Mouse (Mus musculus): ENCODE measurements around the gene Dhx32. TPM values are rescaled to one million over a fixed set of nuclear protein-coding genes. Genes with fewer than 3 reads are reported as not detected.

The Dhx32 gene
- polyA plus RNA-seq, 1 experiment from 2014 or later, result 38.4 TPM

DNA sequence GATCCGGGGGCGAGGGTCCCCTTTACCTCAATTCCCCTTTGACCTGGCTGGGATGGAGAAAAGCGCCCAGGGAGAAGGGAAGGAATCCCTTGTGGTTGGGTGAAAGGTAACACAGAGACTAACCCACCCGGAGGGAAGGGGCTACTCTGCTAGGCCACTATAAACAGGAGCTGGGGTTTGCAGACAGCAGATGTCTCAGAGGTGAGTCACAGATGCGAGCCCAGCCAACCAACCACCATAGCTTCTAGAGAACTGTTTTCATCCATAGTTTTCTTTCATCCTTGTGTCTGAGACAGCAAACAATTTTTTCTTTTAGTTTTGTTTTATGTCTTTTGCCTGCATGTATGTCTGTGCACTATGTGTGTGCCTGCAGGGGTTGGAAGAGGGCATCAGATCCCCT lies 17.4 kb upstream of the Dhx32 start:
- H3K9me3 ChIP-seq (ENCODE audit: control insufficient read depth, low read length), result no peaks in the 10 kb centered on the region
- DNase-seq (ENCODE audit: low spot score) (no peak), ATAC-seq (ENCODE audit: low FRiP score) (no peak)
- H3K9ac ChIP-seq, result no peak overlapping the region
- H3K4me2 ChIP-seq (replicated peaks), result no peak overlapping the region
- no peak overlapping the region for H3K27ac ChIP-seq
- 78% methylated on average over 5 of the region's 5 CpGs for WGBS
- H3K4me1 ChIP-seq (replicated peaks; ENCODE audit: control insufficient read depth, insufficient read depth, low read length), result no peaks in the 10 kb centered on the region
- H3K4me3 ChIP-seq (replicated peaks; ENCODE audit: low read length), result no peak overlapping the region
- H3K36me3 ChIP-seq (replicated peaks; ENCODE audit: control insufficient read depth, insufficient read depth), result no peaks in the 10 kb centered on the region
- no peaks in the 10 kb centered on the region for H3K27me3 ChIP-seq (ENCODE audit: control insufficient read depth, insufficient read depth, low read length)

DNA sequence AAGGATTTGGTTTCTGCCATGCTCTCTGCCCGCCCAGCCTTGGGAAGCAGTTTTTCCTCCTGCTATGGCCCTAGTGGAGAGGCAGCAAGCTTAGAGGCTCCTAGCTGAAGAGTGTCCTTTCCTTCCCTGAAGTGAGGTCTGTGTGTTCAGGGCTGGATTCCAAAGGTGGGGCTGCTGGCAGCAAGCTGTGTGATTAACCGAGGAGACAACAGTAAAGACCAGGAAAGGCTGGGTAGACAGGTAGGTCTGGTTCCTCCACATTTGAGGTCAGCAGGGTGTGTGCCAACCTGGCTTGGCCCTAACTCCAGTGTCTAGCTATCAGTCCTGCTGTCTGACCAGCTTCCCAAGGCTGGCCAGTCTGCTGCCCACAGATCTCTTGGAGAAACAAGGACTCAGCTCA lies 12.2 kb upstream of the Dhx32 start:
- DNase-seq (ENCODE audit: low spot score) (no peak), ATAC-seq (ENCODE audit: low FRiP score) (no peak)
- Histone ChIP-seq H3K4me3 (replicated peaks; ENCODE audit: low read length) (no peak overlapping the region), H3K4me1 (replicated peaks; ENCODE audit: control insufficient read depth, insufficient read depth, low read length) (no peaks in the 10 kb centered on the region), H3K27ac (no peak overlapping the region), H3K9ac (no peak overlapping the region), H3K9me3 (ENCODE audit: control insufficient read depth, low read length) (no peaks in the 10 kb centered on the region), H3K27me3 (ENCODE audit: control insufficient read depth, insufficient read depth, low read length) (no peaks in the 10 kb centered on the region), H3K36me3 (replicated peaks; ENCODE audit: control insufficient read depth, insufficient read depth) (no peaks in the 10 kb centered on the region), H3K4me2 (replicated peaks) (no peak overlapping the region)
- WGBS, result 92% methylated on average over 2 of the region's 2 CpGs

DNA sequence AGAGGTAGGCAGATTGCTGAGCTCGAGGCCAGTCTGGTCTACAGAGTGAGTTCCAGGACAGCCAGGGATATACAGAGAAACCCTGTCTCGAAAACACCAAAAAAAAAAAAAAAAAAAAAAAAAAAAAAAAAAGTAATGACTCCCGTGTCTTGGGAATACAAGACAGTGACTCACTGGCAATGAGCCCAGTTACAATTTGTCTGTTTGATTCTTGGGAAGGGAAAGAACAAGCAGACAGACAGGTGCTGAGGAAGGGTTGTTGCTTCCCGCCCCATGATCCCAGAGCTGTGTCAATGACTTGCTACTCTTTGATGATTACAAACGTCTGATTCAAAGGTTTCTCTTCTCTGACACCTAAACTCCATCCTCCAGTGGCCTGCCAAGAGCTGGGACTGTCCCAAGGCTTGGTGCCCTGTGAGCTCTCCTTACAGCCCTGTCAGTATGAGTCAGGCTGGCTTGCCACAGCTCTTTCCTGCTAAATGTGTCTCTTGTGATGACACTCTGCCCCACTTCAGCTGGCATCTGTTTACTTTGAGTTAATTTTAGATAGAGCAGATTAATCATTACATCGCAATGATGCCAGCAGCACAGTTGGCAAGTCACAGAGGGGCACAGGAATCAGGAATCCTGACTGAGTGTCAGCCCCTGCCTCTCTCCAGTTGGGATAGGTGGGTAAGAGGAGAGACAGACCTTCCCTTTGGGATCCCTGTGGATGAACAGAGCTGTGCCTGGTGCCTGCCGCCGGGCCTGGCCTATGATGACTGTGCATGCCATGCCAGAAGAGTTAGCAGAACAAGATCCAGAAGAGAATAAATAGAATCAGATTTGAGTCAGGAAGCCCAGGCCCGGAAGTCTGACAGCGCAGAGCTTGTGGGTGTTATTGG lies 11.0 kb upstream of the Dhx32 start:
- Histone ChIP-seq H3K27ac (no peak overlapping the region), H3K36me3 (replicated peaks; ENCODE audit: control insufficient read depth, insufficient read depth) (no peaks in the 10 kb centered on the region), H3K4me1 (replicated peaks; ENCODE audit: control insufficient read depth, insufficient read depth, low read length) (no peaks in the 10 kb centered on the region), H3K4me3 (replicated peaks; ENCODE audit: low read length) (no peak overlapping the region), H3K9me3 (ENCODE audit: control insufficient read depth, low read length) (no peaks in the 10 kb centered on the region), H3K9ac (no peak overlapping the region), H3K27me3 (ENCODE audit: control insufficient read depth, insufficient read depth, low read length) (no peaks in the 10 kb centered on the region), H3K4me2 (replicated peaks) (no peak overlapping the region)
- WGBS, result 66% methylated on average over 10 of the region's 10 CpGs
- ATAC-seq (ENCODE audit: low FRiP score) (no peak), DNase-seq (ENCODE audit: low spot score) (peak; percentile 50)

DNA sequence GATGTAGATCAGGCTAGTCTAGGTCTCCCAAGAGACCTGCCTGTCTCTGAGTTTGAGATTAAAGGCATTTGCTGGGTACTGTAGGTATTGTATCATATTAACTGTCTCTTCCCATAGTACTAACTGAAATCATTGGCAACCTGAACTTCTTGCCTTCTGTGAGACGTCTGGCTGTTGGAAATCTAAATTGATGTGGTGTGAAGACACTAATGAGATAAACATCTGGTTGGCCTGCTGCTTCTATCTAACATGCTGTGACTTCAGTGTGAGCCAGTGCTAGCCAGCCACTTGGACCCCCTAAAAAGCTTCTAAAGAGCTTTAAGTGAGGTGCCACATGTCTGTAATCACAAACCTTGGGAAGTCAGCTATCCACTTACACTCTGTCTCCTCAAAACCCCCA lies 10.2 kb upstream of the Dhx32 start:
- WGBS, result 39% methylated on average over 1 of the region's 1 CpGs
- Histone ChIP-seq H3K4me3 (replicated peaks; ENCODE audit: low read length) (no peak overlapping the region), H3K27me3 (ENCODE audit: control insufficient read depth, insufficient read depth, low read length) (no peaks in the 10 kb centered on the region), H3K9me3 (ENCODE audit: control insufficient read depth, low read length) (no peaks in the 10 kb centered on the region), H3K9ac (no peak overlapping the region), H3K4me1 (replicated peaks; ENCODE audit: control insufficient read depth, insufficient read depth, low read length) (no peaks in the 10 kb centered on the region), H3K27ac (no peak overlapping the region), H3K4me2 (replicated peaks) (no peak overlapping the region), H3K36me3 (replicated peaks; ENCODE audit: control insufficient read depth, insufficient read depth) (no peaks in the 10 kb centered on the region)
- DNase-seq (ENCODE audit: low spot score), result no peak
- no peak for ATAC-seq (ENCODE audit: low FRiP score)

DNA sequence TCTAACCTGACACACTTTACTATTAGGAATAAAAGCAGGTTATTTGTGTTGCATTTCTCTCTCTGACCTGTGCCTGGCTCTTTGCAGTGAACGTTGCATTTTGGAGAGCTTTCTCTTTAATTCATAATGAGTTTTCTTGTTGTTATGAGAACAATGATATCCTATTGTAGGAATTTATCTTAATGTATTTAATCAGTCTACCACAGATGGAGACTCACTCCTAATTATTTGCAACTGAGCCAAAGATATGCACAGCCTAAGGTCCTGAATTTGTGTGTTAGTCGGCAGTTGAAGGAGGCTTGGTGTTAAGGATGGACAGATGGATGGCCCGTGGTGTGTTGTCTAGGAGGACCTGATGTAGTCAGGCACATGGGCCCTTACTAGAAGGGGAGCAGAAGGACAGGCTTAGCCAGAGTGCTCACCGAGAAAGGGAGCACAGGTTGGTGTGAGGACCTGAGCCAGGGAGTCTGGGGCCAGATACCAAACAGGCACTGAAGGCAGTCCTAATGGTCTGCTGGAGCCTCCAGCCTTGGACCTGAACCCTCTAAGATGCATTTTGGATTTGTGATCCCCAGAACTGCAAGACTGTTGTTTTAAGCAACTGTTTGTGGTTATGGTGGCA lies 8.2 kb upstream of the Dhx32 start:
- Histone ChIP-seq H3K9ac (no peak overlapping the region), H3K4me3 (replicated peaks; ENCODE audit: low read length) (no peak overlapping the region), H3K27ac (no peak overlapping the region), H3K4me2 (replicated peaks) (no peak overlapping the region), H3K4me1 (replicated peaks; ENCODE audit: control insufficient read depth, insufficient read depth, low read length) (no peaks in the 10 kb centered on the region), H3K36me3 (replicated peaks; ENCODE audit: control insufficient read depth, insufficient read depth) (no peaks in the 10 kb centered on the region), H3K27me3 (ENCODE audit: control insufficient read depth, insufficient read depth, low read length) (no peaks in the 10 kb centered on the region), H3K9me3 (ENCODE audit: control insufficient read depth, low read length) (no peaks in the 10 kb centered on the region)
- DNase-seq (ENCODE audit: low spot score), result no peak
- ATAC-seq (ENCODE audit: low FRiP score), result no peak
- WGBS, result 91% methylated on average over 4 of the region's 4 CpGs

DNA sequence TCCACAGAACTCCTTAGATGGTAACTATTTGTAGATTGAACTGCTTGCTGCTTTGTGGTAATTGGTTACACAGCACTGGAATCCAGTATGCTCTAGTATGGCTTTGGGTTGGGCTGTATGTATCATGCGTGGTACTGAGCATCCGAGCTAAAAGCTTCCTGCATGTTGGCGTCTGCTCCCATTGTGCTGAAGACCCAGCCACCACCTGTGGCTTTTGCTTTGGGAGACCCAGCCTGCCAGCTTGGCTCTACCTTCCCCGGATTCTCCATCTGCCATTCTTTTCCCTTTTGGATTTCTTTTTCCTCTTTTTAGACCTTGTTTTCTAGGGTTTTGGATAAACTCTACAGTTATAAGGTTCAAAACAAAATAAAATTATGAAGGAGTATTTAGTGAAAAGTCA lies 7.6 kb upstream of the Dhx32 start:
- Histone ChIP-seq H3K9me3 (ENCODE audit: control insufficient read depth, low read length) (no peaks in the 10 kb centered on the region), H3K4me1 (replicated peaks; ENCODE audit: control insufficient read depth, insufficient read depth, low read length) (no peaks in the 10 kb centered on the region), H3K9ac (no peak overlapping the region), H3K4me3 (replicated peaks; ENCODE audit: low read length) (no peak overlapping the region), H3K36me3 (replicated peaks; ENCODE audit: control insufficient read depth, insufficient read depth) (no peaks in the 10 kb centered on the region), H3K27ac (no peak overlapping the region), H3K4me2 (replicated peaks) (no peak overlapping the region), H3K27me3 (ENCODE audit: control insufficient read depth, insufficient read depth, low read length) (no peaks in the 10 kb centered on the region)
- WGBS, result 89% methylated on average over 4 of the region's 4 CpGs
- no peak for ATAC-seq (ENCODE audit: low FRiP score)
- no peak for DNase-seq (ENCODE audit: low spot score)

DNA sequence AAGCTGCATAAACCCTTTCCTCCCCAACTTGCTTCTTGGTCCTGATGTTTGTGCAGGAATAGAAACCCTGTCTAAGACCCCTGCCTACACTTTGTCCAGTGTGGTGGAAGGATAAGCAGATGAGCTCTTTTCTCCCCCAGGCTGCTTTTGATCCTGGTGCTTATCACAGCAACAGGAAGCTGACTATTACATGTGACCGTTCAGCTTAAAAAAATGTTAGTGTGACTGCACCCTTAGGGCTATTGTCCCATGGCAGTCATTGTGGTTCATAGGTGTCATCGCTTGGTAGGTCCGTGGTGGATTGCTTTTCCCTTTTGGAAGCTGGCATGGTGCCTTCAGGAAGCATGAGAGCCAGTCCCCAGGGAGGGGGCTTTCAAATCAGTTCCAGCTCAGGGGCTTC lies 5.6 kb upstream of the Dhx32 start:
- Histone ChIP-seq H3K4me1 (replicated peaks; ENCODE audit: control insufficient read depth, insufficient read depth, low read length) (no peaks in the 10 kb centered on the region), H3K36me3 (replicated peaks; ENCODE audit: control insufficient read depth, insufficient read depth) (no peaks in the 10 kb centered on the region), H3K9me3 (ENCODE audit: control insufficient read depth, low read length) (no peaks in the 10 kb centered on the region), H3K4me3 (replicated peaks; ENCODE audit: low read length) (no peak overlapping the region), H3K9ac (no peak overlapping the region), H3K27ac (no peak overlapping the region), H3K4me2 (replicated peaks) (no peak overlapping the region), H3K27me3 (ENCODE audit: control insufficient read depth, insufficient read depth, low read length) (no peaks in the 10 kb centered on the region)
- no peak for ATAC-seq (ENCODE audit: low FRiP score)
- WGBS, result 80% methylated on average over 3 of the region's 3 CpGs
- no peak for DNase-seq (ENCODE audit: low spot score)

DNA sequence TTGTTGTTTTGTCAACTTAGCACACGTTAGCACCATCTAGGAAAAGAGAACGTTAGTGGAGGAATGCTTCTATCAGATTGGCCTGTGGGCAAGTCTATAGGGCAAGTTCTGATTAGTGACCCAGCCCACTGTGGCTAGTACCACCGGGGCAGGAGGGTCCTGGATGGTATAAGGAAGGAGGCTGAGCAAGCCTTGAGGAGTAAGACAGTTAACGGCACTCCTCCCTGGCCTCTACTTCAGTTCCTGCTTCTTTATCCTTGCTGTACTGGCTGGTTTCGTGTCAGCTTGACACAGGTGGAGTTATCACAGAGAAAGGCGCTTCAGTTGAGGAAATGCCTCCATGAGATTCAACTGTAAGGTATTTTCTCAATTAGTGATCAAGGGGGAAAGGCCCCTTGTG lies 5.0 kb upstream of the Dhx32 start:
- no peak overlapping the region for H3K4me3 ChIP-seq (replicated peaks; ENCODE audit: low read length)
- no peaks in the 10 kb centered on the region for H3K36me3 ChIP-seq (replicated peaks; ENCODE audit: control insufficient read depth, insufficient read depth)
- no peaks in the 10 kb centered on the region for H3K27me3 ChIP-seq (ENCODE audit: control insufficient read depth, insufficient read depth, low read length)
- DNase-seq (ENCODE audit: low spot score) (no peak), ATAC-seq (ENCODE audit: low FRiP score) (no peak)
- H3K9ac ChIP-seq, result no peak overlapping the region
- WGBS, result 82% methylated on average over 6 of the region's 6 CpGs
- H3K9me3 ChIP-seq (ENCODE audit: control insufficient read depth, low read length), result no peaks in the 10 kb centered on the region
- no peak overlapping the region for H3K27ac ChIP-seq
- H3K4me2 ChIP-seq (replicated peaks), result no peak overlapping the region
- no peaks in the 10 kb centered on the region for H3K4me1 ChIP-seq (replicated peaks; ENCODE audit: control insufficient read depth, insufficient read depth, low read length)

DNA sequence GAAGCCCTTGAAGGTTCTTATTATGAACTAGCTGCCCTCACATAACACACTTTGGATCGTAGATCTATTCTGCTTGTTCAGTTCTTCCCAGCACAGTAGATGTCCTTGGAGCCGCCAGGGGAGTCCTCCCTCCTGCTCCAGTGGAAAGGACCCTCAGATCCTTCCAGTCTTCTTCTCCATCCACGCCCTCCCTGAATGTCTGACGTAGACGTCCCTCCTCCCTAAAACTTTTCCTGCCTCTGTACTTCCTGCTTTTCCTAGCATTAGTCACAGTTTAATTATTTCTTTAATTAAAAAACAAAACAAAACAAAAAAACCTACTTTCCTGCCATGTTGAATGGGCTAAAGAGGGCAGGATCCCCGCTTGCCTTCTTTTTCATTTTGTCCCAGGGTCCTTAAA lies 535 bp downstream of the Dhx32 start:
- Histone ChIP-seq H3K9me3 (ENCODE audit: control insufficient read depth, low read length) (no peaks in the 10 kb centered on the region), H3K4me3 (replicated peaks; ENCODE audit: low read length) (no peak overlapping the region), H3K27me3 (ENCODE audit: control insufficient read depth, insufficient read depth, low read length) (no peaks in the 10 kb centered on the region), H3K4me1 (replicated peaks; ENCODE audit: control insufficient read depth, insufficient read depth, low read length) (no peaks in the 10 kb centered on the region), H3K36me3 (replicated peaks; ENCODE audit: control insufficient read depth, insufficient read depth) (no peaks in the 10 kb centered on the region), H3K4me2 (replicated peaks) (no peak overlapping the region), H3K27ac (no peak overlapping the region), H3K9ac (no peak overlapping the region)
- 74% methylated on average over 6 of the region's 6 CpGs for WGBS
- DNase-seq (ENCODE audit: low spot score) (no peak), ATAC-seq (ENCODE audit: low FRiP score) (no peak)

All from hindbrain, embryonic 14.5 days (tissue).